ENCODE assay signal across 8 mouse cellular contexts in genomic region chr10:31445291-31446124, GRCm38 (mm10). TPM values are rescaled to one million over a fixed set of nuclear protein-coding genes. Genes with fewer than 3 reads are reported as not detected.
DNase-seq lines count a peak whose midpoint lies in the region; ATAC-seq and TF ChIP-seq lines count a peak whose summit lies in the region.

Tpd52l1 (minus strand) TSS chr10:31445958.

- H3K9me3 ChIP-seq in forebrain, embryonic 13.5 days (replicated peaks), result no peaks in the 10 kb centered on the region
- H3K9me3 ChIP-seq in heart, embryonic 16.5 days (replicated peaks; ENCODE audit: control insufficient read depth, low read length), result no peaks in the 10 kb centered on the region
- no peaks in the 10 kb centered on the region for H3K9me3 ChIP-seq in liver, embryonic 12.5 days (replicated peaks)

- no peak within 1 kb of the TSS for H3K27ac ChIP-seq in forebrain, embryonic 13.5 days
- H3K27ac ChIP-seq in heart, embryonic 16.5 days (ENCODE audit: low read length), result no peak within 1 kb of the TSS
- no peak within 1 kb of the TSS for H3K27ac ChIP-seq in liver, embryonic 12.5 days
- peak within 1 kb of the TSS; percentile 48 for H3K27ac ChIP-seq in testis, adult 2 months (ENCODE audit: control insufficient read depth, insufficient read depth, low read depth, low read length)

- peak within 1 kb of the TSS; percentile 53 for H3K9ac ChIP-seq in forebrain, embryonic 13.5 days
- H3K9ac ChIP-seq in heart, embryonic 16.5 days (ENCODE audit: low read length), result peak within 1 kb of the TSS; percentile 66
- H3K9ac ChIP-seq in liver, embryonic 12.5 days, result peak within 1 kb of the TSS; percentile 46

- no peak for TF ChIP-seq POLR2A in testis, adult 2 months (IDR thresholded peaks at IDR 0.05; ENCODE audit: control insufficient read depth, low read depth, low read length)

- H3K4me3 ChIP-seq in forebrain, embryonic 13.5 days, result peak within 1 kb of the TSS; percentile 61
- peak within 1 kb of the TSS; percentile 73 for H3K4me3 ChIP-seq in heart, embryonic 16.5 days (ENCODE audit: low read length)
- peak within 1 kb of the TSS; percentile 59 for H3K4me3 ChIP-seq in liver, embryonic 12.5 days
- H3K4me3 ChIP-seq in testis, adult 2 months (ENCODE audit: control insufficient read depth, low read depth, low read length), result peak within 1 kb of the TSS; percentile 75

- no peaks in the 10 kb centered on the region for H3K36me3 ChIP-seq in forebrain, embryonic 13.5 days (ENCODE audit: poor library complexity, severe bottlenecking)
- H3K36me3 ChIP-seq in heart, embryonic 16.5 days (ENCODE audit: control insufficient read depth, insufficient read depth), result no peaks in the 10 kb centered on the region
- no peaks in the 10 kb centered on the region for H3K36me3 ChIP-seq in liver, embryonic 12.5 days
- no peaks in the 10 kb centered on the region for H3K36me3 ChIP-seq in testis, adult 2 months (ENCODE audit: control insufficient read depth, insufficient read depth, low read length)

- ATAC-seq in forebrain, embryonic 13.5 days, result peak; percentile 99
- peak; percentile 98 for ATAC-seq in heart, embryonic 16.5 days (replicated peaks; ENCODE audit: extremely low read depth, insufficient read depth, low FRiP score)
- ATAC-seq in liver, embryonic 12.5 days, result peak; percentile 92

- DNase-seq in CD4-positive helper T cell, adult 2 months (ENCODE audit: low read depth, low spot score), result peak; percentile 28
- peak; percentile 51 for DNase-seq in c-Kit-positive CD71-positive TER-119-negative erythroid progenitor cells, embryonic 14.5 days (ENCODE audit: low read depth)
- peak; percentile 86 to 91 for DNase-seq in kidney, postnatal 25 days
- peak; percentile 93 for DNase-seq in neural tube, embryonic 10.5 days (ENCODE audit: extremely low spot score, low spot score)

- peak; percentile 93 for TF ChIP-seq CTCF in testis, adult 2 months (IDR thresholded peaks at IDR 0.05; ENCODE audit: control insufficient read depth, insufficient read depth, insufficient replicate concordance, low read depth, low read length)

- WGBS in forebrain, embryonic 13.5 days, result 1% methylated on average over 59 of the region's 59 CpGs
- WGBS in heart, embryonic 16.5 days, result 1% methylated on average over 58 of the region's 59 CpGs
- 2% methylated on average over 48 of the region's 59 CpGs for WGBS in liver, embryonic 12.5 days (ENCODE audit: insufficient replicate concordance)

- peaks cover 4% of the 10 kb centered on the region; the same call in 1 of the 2 replicates for H3K4me1 ChIP-seq in forebrain, embryonic 13.5 days
- H3K4me1 ChIP-seq in heart, embryonic 16.5 days (ENCODE audit: control insufficient read depth, insufficient read depth, low read length), result no peaks in the 10 kb centered on the region
- H3K4me1 ChIP-seq in liver, embryonic 12.5 days, result peaks cover 11% of the 10 kb centered on the region; the same call in 1 of the 2 replicates
- peaks cover 9% of the 10 kb centered on the region for H3K4me1 ChIP-seq in testis, adult 2 months (ENCODE audit: control insufficient read depth, insufficient read depth, low read length)

- peak within 1 kb of the TSS; percentile 66 for H3K4me2 ChIP-seq in forebrain, embryonic 13.5 days
- peak within 1 kb of the TSS; percentile 82 for H3K4me2 ChIP-seq in heart, embryonic 16.5 days (ENCODE audit: low read depth, low read length)
- peak within 1 kb of the TSS; percentile 87 for H3K4me2 ChIP-seq in liver, embryonic 12.5 days

- H3K27me3 ChIP-seq in forebrain, embryonic 13.5 days, result no peaks in the 10 kb centered on the region
- no peaks in the 10 kb centered on the region for H3K27me3 ChIP-seq in heart, embryonic 16.5 days (ENCODE audit: control insufficient read depth, insufficient read depth, low read length)
- peaks cover 22% of the 10 kb centered on the region for H3K27me3 ChIP-seq in liver, embryonic 12.5 days (replicated peaks)
- H3K27me3 ChIP-seq in testis, adult 2 months (ENCODE audit: control insufficient read depth, insufficient read depth, low read length), result no peaks in the 10 kb centered on the region

RNA-seq across cellular contexts. Expression of gene Tpd52l1, which starts in this region (rescaled TPM):
- 10.7 and 12.5 TPM in 2 replicates for polyA plus RNA-seq in forebrain, embryonic 13.5 days (2015; fragmentation: Nextera tagmentation; extraction: Ambion mirVana)
- 12.4 and 14.8 TPM in 2 replicates for polyA plus RNA-seq in heart, embryonic 16.5 days (2015; fragmentation: Nextera tagmentation; extraction: Ambion mirVana)
- 2.3 TPM in 2 replicates for polyA plus RNA-seq in liver, embryonic 12.5 days (2016; fragmentation: Nextera tagmentation; extraction: Ambion mirVana)
- 14.1 and 17.7 TPM in 2 replicates for polyA plus RNA-seq in testis, adult 2 months (2012; rRNA removed)

Comparison
In these comparisons a context has a peak if more than half of its experiments do, and no peak if none do; other contexts are left out.
1. DNase-seq: peak in every context shown above with its lines; median percentile 93 in neural tube, embryonic 10.5 days; 88 in kidney, postnatal 25 days; 51 in c-Kit-positive CD71-positive TER-119-negative erythroid progenitor cells, embryonic 14.5 days; 28 in CD4-positive helper T cell, adult 2 months.